Mouse (Mus musculus): Measurements from ENCODE around the gene Gm9573.

GRCm38 (mm10) chr17:35636363-35636762 lies 9.9 kb upstream of the Gm9573 start:
- TF ChIP-seq MAX (IDR thresholded peaks at IDR 0.05; ENCODE audit: low read depth) = no peak
- TF ChIP-seq MYOD1 (IDR thresholded peaks at IDR 0.05; ENCODE audit: control insufficient read depth in 1 of 3, insufficient read length in 2 of 3, low read depth in 2 of 3) = no peak
- no peak for TF ChIP-seq POLR2A (IDR thresholded peaks at IDR 0.05; ENCODE audit: insufficient read length, low read depth)
- TF ChIP-seq E2F4 (IDR thresholded peaks at IDR 0.05; ENCODE audit: insufficient read depth) = no peak
- no peak for TF ChIP-seq CEBPB (IDR thresholded peaks at IDR 0.05; ENCODE audit: insufficient read depth, poor library complexity, severe bottlenecking)
